ENCODE assay signal across 10 mouse cellular contexts in genomic region chr9:52941637-52941983, GRCm38 (mm10).
A peak's percentile ranks its signal among the peaks of the same experiment; 100 is the strongest.
DNase-seq lines count a peak whose midpoint lies in the region; ATAC-seq and TF ChIP-seq lines count a peak whose summit lies in the region.
"Had no signal": no experiment of that assay in that cellular context is flagged by ENCODE, and none has a peak within 500 bp of the region (broad histone marks: within the 10 kb centered on the region; RNA-seq: fewer than 3 reads in every experiment).

No protein-coding gene starts in this region.

- H3K27me3 ChIP-seq in midbrain, embryonic 13.5 days = no peaks in the 10 kb centered on the region
- H3K27me3 ChIP-seq in midbrain, embryonic 10.5 days (ENCODE audit: low read depth, poor library complexity, severe bottlenecking) = no peaks in the 10 kb centered on the region
- H3K27me3 ChIP-seq in lung, embryonic 14.5 days (ENCODE audit: insufficient read depth, low read length) = peaks cover 8% of the 10 kb centered on the region; the same call in 1 of the 2 replicates

- WGBS in midbrain, embryonic 13.5 days = 26% methylated on average over 3 of the region's 3 CpGs
- 58% methylated on average over 3 of the region's 3 CpGs for WGBS in midbrain, embryonic 10.5 days
- WGBS in lung, embryonic 14.5 days = 17% methylated on average over 3 of the region's 3 CpGs

- peak overlapping the region; percentile 77 for H3K27ac ChIP-seq in midbrain, embryonic 13.5 days
- H3K27ac ChIP-seq in midbrain, embryonic 10.5 days (replicated peaks) = no peak overlapping the region
- no peak overlapping the region; the same call in 1 of the 2 replicates for H3K27ac ChIP-seq in lung, embryonic 14.5 days (ENCODE audit: low read depth)
- H3K27ac ChIP-seq: heart, adult 2 months had no signal

- TF ChIP-seq CTCF in lung, embryonic 14.5 days (IDR thresholded peaks at IDR 0.05; ENCODE audit: low read depth) = no peak

- peak; percentile 55 for ATAC-seq in midbrain, embryonic 13.5 days
- ATAC-seq in lung, embryonic 14.5 days (ENCODE audit: insufficient read depth) = peak; percentile 55; the same call in 1 of the 2 replicates

- H3K9me3 ChIP-seq in midbrain, embryonic 13.5 days = no peaks in the 10 kb centered on the region
- H3K9me3 ChIP-seq in midbrain, embryonic 10.5 days (replicated peaks) = no peaks in the 10 kb centered on the region
- H3K9me3 ChIP-seq in lung, embryonic 14.5 days (ENCODE audit: low read depth, low read length) = no peaks in the 10 kb centered on the region

- H3K4me2 ChIP-seq in midbrain, embryonic 13.5 days (replicated peaks) = no peak overlapping the region
- no peak overlapping the region for H3K4me2 ChIP-seq in lung, embryonic 14.5 days

- H3K9ac ChIP-seq in midbrain, embryonic 13.5 days (replicated peaks) = no peak overlapping the region
- H3K9ac ChIP-seq in lung, embryonic 14.5 days = no peak overlapping the region

- DNase-seq in cerebellum, postnatal 14 days = peak; percentile 9 to 35
- DNase-seq in cerebellum, adult 11 months = no peak
- no peak for DNase-seq in midbrain, embryonic 10.5 days (ENCODE audit: low spot score)
- peak; percentile 70 for DNase-seq in lung, embryonic 14.5 days
- no peak for DNase-seq in layer of hippocampus, adult 9-11 months
- DNase-seq in urinary bladder, postnatal 25 days (ENCODE audit: low spot score) = no peak
- no peak for DNase-seq in right cerebral cortex, postnatal 14 days
- DNase-seq: heart, adult 2 months; thymus, postnatal 4 days had no signal

- H3K4me3 ChIP-seq in midbrain, embryonic 13.5 days (replicated peaks) = no peak overlapping the region
- no peak overlapping the region for H3K4me3 ChIP-seq in midbrain, embryonic 10.5 days
- no peak overlapping the region for H3K4me3 ChIP-seq in lung, embryonic 14.5 days (ENCODE audit: low read depth, low read length)
- H3K4me3 ChIP-seq: heart, adult 2 months had no signal

- no peaks in the 10 kb centered on the region for H3K36me3 ChIP-seq in midbrain, embryonic 13.5 days
- no peaks in the 10 kb centered on the region for H3K36me3 ChIP-seq in midbrain, embryonic 10.5 days
- H3K36me3 ChIP-seq in lung, embryonic 14.5 days (ENCODE audit: insufficient read depth) = no peaks in the 10 kb centered on the region

- H3K4me1 ChIP-seq in midbrain, embryonic 13.5 days (replicated peaks) = peaks cover 16% of the 10 kb centered on the region
- H3K4me1 ChIP-seq in midbrain, embryonic 10.5 days = peaks cover 13% of the 10 kb centered on the region
- peaks cover 5% of the 10 kb centered on the region for H3K4me1 ChIP-seq in lung, embryonic 14.5 days (ENCODE audit: insufficient read depth)

Comparison
In these comparisons a context has a peak if more than half of its experiments do, and no peak if none do; other contexts are left out.
1. DNase-seq: peak in cerebellum, postnatal 14 days (2 of 2) and lung, embryonic 14.5 days (single experiment); none in cerebellum, adult 11 months (single experiment), midbrain, embryonic 10.5 days (single experiment), layer of hippocampus, adult 9-11 months (single experiment), urinary bladder, postnatal 25 days (single experiment) and right cerebral cortex, postnatal 14 days (single experiment).